Mouse (Mus musculus) right cerebral cortex, postnatal 36 days (tissue): ENCODE data around the gene Spen.
A peak's percentile ranks its signal among the peaks of the same experiment; 100 is the strongest.
"Not testable (repeated sequence)": the region's sequence is repeated elsewhere in the genome, so short reads cannot be mapped to it uniquely, and the experiment has no call there.

ENCODE experiments used
- DNase-seq, 2 experiments: peaks; one replicate each; pipeline ENCODE4 v3.0.0; 2022; ENCODE audit warnings: low spot score in 2 of 2, mixed read lengths in 1 of 2

The Spen gene

DNA sequence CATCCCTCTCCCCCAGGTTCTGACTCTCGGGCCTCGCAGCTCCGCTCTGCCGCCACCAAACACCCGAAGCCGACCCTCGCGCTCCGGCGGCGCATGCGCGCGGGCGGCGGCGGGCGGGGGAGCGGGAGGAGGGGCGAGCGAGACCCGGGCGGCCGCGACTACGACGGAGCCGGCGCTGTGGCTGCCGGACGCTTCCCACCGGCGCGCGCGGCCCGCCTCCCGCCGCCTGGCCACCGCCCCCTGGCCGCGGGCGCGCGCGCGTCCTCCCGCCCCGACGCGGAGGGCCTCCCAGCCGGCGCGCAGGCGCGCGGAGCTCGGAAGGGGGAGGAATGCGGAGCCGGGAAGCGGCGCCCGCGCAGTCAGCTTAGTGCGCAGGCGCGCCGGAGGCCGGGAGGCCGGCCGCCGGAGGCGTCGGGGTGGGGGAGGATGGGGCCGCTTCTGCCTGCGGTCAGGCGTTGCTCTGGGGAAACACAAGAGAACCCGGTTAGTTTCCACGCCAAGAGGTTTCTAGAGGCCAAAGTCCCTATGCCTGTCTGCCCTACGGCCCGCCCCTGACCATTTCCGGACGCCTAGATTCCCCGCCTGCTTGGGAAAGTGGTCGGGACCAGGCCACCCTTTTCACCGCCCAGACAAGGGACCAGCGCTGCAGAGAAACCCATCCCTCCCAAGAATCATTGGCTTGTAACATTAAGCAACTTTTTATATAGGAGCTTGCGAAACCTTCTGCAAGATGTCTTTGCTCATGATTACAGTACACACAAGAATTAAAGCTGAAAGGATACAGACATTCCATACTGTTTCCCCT lies at the start of gene Spen:
TSS of gene Spen (minus strand) at position 190 of the 805 bp plus-strand sequence.
- DNase-seq: peak; percentile 86 to 89

DNA sequence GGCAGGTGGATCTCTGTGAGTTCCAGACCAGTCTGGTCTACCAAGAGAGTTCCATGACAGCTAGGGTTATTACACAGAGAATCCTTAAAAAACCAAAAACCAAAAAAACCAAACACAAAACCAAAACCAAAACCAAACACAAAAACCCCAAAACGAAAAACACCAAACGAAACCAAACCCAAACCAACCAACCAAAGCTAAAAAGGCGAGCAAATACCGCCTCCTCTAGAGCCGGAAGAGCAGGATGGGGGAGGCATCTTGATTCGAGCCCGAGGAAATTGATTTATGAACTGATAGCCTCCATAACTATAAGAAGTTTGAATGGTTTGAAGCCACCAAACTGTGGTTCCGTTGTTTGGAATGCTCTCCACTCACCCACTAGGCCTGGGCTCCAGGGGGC lies 45.5 kb upstream of the Spen start:
- DNase-seq: no peak

DNA sequence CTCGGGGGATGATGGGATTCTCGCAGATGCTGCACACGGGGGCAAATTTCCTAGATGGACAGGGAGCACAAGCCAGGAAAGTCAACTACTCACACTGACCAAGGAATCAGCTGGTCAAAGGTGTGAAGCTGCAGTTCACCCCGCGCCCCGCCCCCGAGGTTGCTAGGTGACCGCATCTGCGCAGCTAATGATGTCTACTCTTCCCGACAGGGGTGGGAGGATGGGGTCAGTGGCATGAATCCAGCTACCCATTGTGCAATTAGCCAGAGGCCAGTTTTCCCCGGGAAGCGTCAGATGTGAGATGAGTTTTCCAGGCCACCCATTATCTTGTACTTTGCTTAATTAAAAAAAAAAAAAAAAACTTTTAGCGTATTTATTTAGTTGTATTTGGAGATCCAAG lies 42.7 kb upstream of the Spen start:
- DNase-seq: no peak

DNA sequence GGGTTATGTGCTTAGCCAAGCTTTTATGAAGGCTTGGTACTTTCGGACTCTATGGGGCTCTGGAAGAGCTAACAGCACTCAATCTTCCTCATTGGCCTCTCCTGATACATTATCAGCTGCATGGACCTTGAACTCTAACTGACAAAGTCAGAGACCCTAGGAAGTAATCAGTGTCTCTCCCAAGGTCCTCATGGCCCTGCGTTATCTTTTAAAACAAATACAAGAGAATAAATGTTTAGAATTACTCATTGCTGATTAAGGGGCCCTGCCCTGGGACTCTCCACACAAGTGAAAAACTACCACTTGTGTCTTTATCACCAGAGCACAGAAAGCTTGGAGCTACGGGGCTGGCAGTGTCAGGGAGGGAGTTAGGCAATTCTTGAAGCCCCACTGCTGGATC lies 40.4 kb upstream of the Spen start:
- no peak for DNase-seq

DNA sequence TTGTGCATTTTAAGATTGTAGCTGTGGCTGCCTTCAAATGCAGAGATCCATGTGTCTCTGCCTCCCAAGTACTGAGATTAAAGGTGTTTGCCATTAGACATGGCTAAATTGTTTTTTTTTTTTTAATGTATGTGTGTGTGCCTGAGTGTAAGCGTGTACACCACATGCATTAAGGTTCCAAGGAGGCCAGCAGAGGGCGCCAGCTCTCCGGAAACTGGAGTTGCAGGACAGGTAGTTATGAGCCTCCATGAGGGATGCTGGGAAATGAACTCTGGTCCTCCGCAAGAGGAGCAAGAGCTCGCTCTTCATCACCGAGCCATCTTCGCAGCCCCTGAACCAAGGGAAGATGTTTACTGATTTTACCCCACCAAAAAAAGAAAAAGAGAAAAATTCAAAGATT lies 38.5 kb upstream of the Spen start:
- DNase-seq: no peak

DNA sequence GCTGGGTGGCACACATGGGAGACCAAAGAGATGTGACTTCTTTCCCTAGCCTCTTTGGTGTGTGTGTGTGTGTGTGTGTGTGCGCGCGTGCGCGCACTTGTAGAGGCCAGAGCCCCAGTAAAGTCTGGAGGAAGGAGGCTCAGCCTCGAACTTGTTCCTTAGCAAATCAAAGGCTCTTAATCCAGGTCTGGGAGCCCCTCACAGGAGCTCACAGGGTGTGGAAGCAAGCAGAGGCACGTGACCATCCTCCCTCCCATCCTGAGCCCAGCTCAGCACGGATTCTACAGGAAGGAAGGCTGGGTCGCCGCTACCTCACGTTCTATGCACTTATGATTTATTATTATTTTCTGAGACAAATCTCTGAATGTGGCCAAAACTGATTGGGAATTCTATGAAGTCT lies 38.0 kb upstream of the Spen start:
- DNase-seq: no peak

DNA sequence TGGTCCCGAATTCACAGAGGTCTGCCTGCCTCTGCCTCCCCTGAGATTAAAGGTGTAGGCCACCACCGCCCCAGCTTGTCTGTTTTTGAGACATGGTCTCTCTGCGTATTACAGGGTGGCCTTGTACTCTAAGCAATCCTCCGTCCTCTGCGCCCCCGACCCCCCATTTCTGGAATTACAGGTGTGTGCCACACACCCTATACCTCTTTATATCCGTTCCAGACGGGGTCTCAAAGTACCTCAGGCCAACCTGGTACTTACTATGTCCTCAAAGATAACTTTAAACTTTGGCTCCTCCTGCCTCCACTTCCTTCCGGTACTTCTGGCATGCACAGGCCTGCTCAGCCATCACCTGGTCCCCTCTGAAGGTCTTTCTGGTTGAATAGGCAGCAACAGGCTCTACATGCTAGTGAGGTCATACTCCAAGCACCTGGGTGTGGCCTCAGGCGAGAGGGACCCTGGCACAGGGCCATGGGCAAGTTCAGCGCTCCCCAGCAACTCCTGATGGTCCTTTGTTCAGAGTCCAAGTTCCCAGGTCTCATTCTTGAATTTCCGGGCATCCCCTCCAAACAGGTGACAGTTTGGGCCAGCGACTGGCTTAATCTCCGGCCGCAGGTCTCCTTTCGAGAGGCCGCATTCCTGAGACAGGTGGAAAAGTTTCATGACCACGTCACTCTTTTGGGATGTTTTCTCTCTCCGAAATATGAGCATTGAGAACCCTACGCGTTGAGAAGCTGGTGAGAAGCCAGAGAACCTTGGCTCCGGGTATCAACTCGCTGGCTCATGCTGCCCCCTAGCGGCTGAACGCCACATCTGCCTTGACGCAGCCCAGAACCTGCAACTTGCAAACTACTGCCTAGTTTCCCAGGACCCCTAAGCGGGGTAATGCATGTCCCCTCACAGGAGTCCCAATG lies 36.6 kb upstream of the Spen start:
- peak; percentile 41 to 57 for DNase-seq

DNA sequence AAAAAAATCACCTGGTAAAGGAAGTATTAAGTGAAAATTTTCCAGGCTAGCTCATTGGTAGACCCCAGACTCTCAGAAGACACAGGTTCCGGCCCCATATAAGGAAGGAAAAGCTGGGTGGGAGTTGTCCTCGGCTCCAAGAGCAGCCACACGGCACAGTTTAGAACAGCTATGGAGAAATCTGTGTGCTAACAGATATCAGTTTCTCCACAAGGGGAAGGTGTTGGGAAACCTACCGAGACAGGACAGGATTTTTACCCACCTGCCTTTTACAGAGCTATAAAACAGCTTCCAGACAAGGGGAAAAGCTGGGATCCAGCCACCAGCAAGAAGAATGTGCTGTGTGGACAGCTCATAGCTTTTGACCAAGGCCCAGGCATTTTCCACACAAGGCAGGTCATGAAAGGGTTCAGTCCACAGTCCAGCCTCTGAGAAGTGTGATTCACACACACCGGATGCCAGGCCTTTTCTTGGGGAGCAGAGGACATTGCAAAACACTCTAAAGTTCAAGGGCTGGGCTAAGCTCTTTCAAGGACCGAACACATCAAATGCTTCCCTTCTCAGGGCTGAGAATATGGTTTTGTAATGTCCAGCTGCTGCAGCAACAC lies 35.1 kb upstream of the Spen start:
- no peak for DNase-seq

DNA sequence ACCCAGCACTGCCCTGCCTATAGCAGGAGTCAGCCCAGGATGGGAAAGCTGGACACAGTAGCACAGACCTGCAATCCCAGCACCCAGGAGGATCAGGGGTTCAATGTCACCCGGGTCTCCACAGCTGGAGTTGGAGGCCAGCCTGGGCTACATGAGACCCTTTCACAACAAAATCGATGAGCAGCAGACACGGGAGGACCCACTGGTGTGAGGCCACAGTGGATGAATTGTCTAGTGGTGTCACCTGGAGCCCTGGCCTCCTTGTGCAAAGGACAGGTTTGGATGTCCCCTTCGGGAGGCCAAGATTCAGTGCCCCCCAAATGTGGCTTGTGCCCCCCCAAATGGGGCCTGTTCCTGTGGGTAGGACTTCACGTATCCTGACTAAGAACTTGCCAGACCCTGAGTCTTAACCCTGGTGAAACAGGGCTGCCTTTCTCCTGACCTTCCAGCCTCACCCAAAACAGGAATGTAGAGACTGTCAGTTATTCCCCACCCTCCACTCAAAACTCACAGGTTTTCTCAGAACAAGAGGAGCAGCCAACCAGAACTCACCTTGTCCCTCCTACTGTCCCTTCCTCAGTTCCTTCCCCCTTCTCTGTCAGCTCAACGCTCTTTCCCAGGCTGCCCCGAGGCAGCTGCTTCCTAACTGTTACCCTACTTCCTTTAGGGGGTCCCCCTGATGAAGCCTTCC lies 34.4 kb upstream of the Spen start:
- DNase-seq: no peak

DNA sequence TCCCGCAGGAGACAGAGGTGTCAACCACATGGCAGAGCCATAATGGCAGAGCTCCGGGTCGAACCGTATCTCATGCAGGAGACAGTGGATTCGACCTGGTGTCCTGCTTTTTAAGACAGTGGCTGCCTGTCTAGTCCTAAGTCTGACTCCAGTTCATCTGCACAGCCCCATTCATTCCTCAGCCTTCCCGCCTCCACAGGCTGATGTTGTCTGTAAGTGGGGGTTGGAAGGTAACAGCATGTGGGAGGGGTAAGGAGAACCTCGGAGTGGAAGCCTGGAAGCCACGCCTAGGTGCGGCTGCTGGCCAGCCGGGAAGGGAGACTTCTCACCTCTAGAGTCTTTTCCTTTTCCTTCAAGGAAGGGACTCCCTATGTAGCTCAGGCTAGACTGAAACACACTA lies 33.5 kb upstream of the Spen start:
- DNase-seq: no peak

DNA sequence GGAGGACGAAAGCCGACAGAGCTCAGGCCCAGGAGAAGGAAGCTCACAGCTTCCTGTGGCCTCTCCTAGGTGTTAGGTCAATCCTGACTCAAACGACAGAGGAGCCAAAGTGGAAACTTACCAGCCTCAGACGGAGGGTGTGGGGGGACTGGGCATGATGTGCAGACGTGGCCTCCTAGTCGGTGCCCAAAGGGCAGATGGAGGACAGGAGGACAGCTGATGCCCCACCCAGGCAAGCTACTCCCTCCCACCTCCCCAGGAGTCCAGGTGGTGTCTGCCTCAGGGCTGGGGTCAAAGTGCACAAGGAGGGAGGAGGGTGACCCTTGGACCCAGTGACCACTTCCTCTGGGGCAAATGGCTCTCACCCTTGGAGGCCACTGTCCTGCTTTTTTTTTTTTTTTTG lies 32.9 kb upstream of the Spen start:
- DNase-seq: no peak

DNA sequence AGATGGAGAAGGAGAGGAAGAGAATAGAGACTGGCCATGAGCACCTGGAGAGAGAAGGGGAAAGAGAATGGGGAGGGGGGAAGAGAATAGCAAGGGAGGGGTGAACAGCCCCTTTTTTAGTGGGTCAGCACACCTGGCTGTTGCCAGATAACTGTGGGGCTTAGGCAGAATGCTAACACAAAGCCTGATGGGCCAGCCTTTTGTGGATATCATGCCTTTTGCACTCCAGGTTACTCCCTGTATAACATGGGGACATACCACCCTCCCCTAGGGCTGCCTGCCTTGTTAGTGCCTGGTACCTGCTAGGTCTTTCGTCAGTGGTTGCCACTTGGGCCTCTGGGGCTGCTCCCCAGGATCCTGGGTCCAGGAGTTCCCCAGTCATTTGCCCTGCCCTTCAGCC lies 32.4 kb upstream of the Spen start:
- DNase-seq: no peak

DNA sequence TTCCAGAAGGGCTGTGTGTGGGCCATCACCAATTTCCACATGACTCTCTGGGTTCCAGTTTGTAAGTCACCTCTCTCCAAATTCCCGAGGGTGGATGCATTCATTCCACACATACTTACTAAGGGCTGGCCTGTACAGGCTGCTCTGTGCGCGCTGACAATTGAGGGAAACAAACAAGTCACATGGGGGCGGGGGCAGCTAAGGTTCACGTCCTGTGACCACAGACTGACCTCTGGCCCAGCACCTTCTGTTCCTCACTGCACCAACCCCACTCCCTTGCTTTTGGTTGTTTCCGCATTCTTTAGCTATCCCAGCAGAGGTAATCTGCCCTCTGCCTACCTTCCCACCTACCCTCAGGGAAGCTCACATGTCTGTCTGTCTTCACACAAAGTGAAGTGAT lies 31.6 kb upstream of the Spen start:
- no peak for DNase-seq

DNA sequence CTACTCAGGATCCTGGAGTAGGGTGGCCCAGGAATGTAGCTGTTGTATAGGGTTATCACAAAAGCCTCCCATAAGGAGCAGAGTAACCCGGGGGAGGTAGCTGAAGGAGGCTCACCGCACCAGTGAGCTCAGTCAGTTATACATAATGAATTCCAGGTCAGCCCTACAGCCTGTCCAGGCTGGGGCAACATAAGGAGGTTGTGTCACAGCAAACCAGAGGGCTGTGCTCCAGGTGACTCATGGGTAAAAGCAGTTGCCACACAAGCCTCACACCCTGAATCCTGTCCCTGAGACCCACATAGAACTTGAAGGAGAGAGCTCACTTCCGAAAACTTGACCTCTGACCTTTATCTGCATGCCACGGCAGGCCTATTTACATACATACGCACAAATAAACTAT lies 30.6 kb upstream of the Spen start:
- no peak for DNase-seq

DNA sequence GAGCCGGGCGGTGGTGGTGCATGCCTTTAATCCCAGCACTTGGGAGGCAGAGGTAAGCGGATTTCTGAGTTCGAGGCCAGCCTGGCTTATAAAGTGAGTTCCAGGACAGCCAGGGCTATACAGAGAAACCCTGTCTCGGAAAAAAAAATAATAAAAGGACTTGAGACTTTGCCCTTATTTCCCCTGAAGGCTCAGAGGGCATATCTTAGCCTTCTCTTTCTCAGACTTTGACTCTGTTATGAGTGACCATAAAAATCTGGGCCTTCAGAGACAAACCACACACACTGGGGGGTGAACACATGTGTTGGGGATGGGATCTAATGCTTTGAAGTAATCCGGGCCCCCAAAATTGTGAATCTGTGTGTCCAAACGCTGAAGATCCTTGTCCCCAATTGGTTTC lies 28.8 kb upstream of the Spen start:
- DNase-seq: not testable (repeated sequence)

DNA sequence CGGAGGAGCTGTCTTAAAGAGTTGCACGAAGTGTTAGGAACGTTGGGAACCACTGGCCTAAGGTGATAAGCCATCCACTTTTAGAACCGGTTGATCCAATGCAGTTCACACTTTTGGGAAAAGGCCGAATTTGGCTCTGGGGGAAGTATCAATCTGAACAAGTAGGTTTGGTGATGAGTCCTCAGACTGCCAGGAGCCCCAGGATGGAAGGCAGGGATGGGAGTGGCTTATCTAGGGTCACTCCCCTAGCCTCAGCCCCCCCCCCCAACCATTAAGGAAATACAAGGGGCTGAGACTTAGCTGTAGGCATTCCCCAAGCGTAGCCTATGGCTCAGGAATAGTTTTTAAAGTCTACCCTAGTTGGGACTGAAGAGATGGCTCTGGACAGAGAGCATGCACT lies 27.8 kb upstream of the Spen start:
- DNase-seq: no peak

DNA sequence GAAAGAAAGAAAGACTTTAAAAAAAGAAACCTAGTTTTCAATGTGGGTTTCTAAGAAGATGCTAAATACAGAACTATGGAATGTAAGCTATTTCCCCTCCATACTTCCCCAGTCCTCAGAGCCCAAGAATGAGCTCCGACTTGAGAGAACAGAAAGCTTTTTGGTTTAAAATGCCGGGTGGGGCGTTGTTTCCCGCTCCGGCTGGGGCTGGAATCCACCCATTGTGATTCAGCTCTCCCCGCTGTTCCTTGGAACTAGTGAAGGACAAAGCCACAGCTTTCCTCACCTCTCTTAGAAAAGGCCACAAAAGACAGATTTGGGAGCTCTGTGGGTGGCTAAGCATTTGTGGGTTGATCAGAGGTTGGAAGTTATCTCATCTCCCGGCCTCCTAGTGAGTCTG lies 26.9 kb upstream of the Spen start:
- no peak for DNase-seq

DNA sequence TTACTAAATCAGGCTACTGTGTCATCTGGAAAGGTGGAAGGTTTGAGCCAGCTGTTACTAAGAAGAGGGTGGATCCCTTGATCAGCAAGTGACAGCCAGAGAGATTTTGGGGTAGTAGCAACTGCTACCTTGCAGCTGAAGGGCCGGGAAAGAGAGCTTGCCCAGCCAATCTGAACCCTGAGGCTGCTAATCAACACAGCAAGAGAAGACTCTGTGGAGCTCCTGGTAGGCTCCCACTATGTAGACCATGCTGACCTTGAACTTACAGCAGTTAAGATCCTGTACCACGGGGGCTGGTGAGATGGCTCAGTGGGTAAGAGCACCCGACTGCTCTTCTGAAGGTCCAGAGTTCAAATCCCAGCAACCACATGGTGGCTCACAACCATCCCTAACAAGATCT lies 26.3 kb upstream of the Spen start:
- DNase-seq: no peak

DNA sequence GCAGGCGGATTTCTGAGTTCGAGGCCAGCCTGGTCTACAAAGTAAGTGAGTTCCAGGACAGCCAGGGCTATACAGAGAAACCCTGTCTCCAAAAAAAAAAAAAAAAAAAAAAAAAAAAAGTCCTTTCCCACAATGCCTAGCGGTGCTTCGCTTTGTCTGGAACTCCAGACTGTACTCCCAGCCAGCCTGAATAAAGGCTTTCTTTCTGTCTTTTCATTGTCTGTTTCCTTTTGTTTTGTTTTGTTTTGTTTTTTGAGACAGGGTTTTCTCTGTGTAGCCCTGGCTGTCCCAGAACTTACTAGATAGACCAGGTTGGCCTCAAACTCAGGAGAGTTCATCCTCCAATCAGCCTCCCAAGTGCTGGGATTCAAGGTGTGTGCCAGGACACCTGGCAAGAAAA lies 25.8 kb upstream of the Spen start:
- no peak for DNase-seq

DNA sequence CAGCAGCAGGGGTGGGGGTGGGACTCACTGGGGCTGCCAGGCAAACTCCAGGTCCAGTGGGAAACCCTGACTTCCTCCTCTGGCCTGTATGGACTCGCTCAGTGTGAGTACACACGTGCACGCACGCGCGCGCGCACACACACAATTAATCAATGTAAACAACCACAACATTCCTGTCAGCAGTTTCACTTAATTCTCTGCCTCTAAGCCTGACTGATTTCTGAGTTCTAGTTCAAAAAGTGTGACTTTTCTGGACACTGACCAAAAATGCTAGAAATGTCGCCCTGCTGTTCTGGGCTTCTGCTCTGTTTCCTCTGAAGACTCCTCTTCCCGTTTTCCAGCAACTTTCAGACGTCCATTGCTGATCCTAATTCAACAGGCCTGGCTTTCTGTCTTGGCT lies 23.9 kb upstream of the Spen start:
- no peak for DNase-seq

DNA sequence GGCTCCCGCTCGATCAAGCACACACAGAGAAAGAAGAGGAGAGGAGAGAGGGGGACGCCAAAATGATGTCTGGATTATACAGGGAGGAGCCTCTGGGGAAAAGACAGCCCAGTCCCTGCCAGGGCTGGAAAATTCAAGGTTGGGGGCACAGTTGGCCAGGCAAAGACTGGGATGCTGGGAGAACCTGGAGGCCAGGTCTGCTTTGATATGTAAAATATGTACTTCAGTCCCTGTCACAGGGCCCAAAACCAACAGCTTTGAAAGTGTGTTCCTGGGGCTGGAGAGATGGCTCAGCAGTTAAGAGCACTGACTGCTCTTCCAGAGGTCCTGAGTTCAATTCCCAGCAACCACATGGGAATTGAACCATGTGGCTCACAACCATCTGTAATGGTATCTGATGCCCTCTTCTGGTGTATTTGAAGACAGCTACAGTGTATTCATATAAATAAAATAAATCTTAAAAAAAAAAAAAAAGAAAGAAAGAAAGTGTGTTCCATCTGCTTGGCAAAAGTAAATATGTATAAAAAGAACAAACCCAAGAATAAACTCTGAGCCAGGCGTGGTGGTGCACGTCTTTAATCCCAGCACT lies 23.0 kb upstream of the Spen start:
- DNase-seq: not testable (repeated sequence)

DNA sequence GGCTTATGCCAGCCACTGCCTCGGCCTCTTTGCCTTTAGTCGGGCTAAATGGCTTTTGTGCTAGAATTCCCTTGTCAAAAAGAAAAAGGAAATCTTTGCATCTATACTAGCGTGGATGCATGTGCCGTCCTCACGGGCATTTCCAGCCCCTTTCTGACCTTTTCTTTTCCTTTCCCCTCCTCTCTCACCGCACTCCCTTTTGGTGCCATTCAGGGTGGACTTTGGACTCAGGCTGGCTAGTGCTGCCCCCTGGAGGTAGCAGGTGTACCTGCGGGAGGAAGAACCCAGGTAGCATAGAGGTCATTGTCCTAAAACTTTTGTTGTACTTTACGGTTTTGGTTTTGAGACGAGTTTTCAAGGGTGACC lies 21.5 kb upstream of the Spen start:
- peak; percentile 32 to 43 for DNase-seq
